Mouse (Mus musculus) heart, embryonic 14.5 days (tissue): ENCODE results near the gene Dnajc30. TPM values are rescaled to one million over a fixed set of nuclear protein-coding genes. Genes with fewer than 3 reads are reported as not detected.

Source experiments
- ATAC-seq: fragments of 200-750 bp; cut with Nextera tagmentation; 2 replicates; pipeline ENCODE4 v1.8.0; 2017; ENCODE audit warnings: low read depth, moderate TSS enrichment; ENCODE audit not compliant: insufficient number of reproducible peaks, insufficient read depth, low FRiP score
- H3K27ac ChIP-seq, 2 experiments: fragments of 200-500 bp in 1 of 2; fragments of 300-500 bp in 1 of 2; sonication (generic) in 1 of 2; replicated peaks in 1 of 2; 2 replicates each; pipeline ENCODE4 v1.5.1; 2012 to 2014; ENCODE audit warnings: low read depth in 2 of 2, low read length in 2 of 2, control low read depth in 1 of 2, mild to moderate bottlenecking in 1 of 2, mixed read lengths in 1 of 2; ENCODE audit not compliant: control insufficient read depth in 1 of 2, insufficient read depth in 1 of 2
- H3K27me3 ChIP-seq: fragments of 300-500 bp; sonication (generic); 2 replicates; pipeline ENCODE4 v1.6.1; 2014; ENCODE audit warnings: mild to moderate bottlenecking, low read length, control low read depth; ENCODE audit not compliant: control insufficient read depth, insufficient read depth
- H3K36me3 ChIP-seq: fragments of 300-500 bp; sonication (generic); 2 replicates; pipeline ENCODE4 v1.6.1; 2014; ENCODE audit warnings: mild to moderate bottlenecking, control low read depth, low read length, mixed read lengths; ENCODE audit not compliant: control insufficient read depth, insufficient read depth
- H3K4me1 ChIP-seq, 2 experiments: fragments of 200-500 bp in 1 of 2; fragments of 300-500 bp in 1 of 2; sonication (generic) in 1 of 2; 2 replicates each; pipeline ENCODE4 v1.6.1; 2012 to 2014; ENCODE audit warnings: low read length in 2 of 2, control low read depth in 1 of 2, mixed read lengths in 1 of 2; ENCODE audit not compliant: control insufficient read depth in 2 of 2, insufficient read depth in 2 of 2
- H3K4me2 ChIP-seq: fragments of 300-500 bp; sonication (generic); 2 replicates; pipeline ENCODE4 v1.6.1; 2014; ENCODE audit warnings: mild to moderate bottlenecking, low read length
- H3K4me3 ChIP-seq, 2 experiments: fragments of 200-500 bp in 1 of 2; fragments of 300-500 bp in 1 of 2; sonication (generic) in 1 of 2; 2 replicates each; pipeline ENCODE4 v1.5.1; 2012 to 2014; ENCODE audit warnings: low read length in 2 of 2, mild to moderate bottlenecking in 2 of 2, control low read depth in 1 of 2, low read depth in 1 of 2, moderate library complexity in 1 of 2; ENCODE audit not compliant: control insufficient read depth in 1 of 2, insufficient read depth in 1 of 2
- H3K9ac ChIP-seq: fragments of 300-500 bp; sonication (generic); 2 replicates; pipeline ENCODE4 v1.6.1; 2014; ENCODE audit warnings: mild to moderate bottlenecking, low read length
- H3K9me3 ChIP-seq: fragments of 300-500 bp; sonication (generic); 2 replicates; pipeline ENCODE4 v1.6.1; 2016; ENCODE audit warnings: low read length, control low read depth; ENCODE audit not compliant: control insufficient read depth
- WGBS: fragments of 180-500 bp; shearing (Covaris S2); extraction: QIAGEN DNeasy Blood & Tissue Kit; methylation state at CpG from one replicate; pipeline ENCODE4 v1.1.7; 2014; 5-methylcytosine and 5-hydroxymethylcytosine counted together
- polyA plus RNA-seq: library from polyadenylated mRNA; unstranded; fragments of >200 nt; fragmentation: Nextera tagmentation; extraction: Ambion mirVana; gene quantifications from 2 replicates; pipeline ENCODE4 v1.2.1, GENCODE M21; 2014

Gene Dnajc30
- polyA plus RNA-seq, 1 experiment from 2014 or later, result 31.1 TPM

DNA sequence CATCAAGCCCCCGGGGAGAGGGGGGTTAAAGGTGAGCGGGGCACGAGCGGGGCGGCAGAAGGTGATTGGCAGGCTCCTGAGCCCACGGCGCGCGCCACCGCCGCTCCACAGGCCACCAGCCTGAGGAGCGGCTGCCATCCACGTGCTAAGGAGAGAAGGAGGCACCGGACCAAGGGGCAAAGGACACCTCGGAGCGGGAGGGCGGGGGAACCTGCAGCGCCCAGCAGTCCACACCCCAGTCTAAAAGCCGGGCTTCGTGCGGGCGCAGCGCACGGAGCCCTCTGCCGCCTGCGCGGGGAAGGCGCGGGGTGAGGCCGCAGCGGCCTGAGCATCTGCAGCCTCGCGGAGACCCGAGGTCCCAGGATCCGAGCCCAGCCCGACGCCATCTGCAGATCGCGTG, 25.7 kb downstream of the Dnajc30 start, which contains the start of gene Mlxipl:
Gene Mlxipl, plus strand, starts transcription at position 238 of the 400 bp plus-strand sequence.
- no peaks in the 10 kb centered on the region for H3K36me3 ChIP-seq
- no peaks in the 10 kb centered on the region for H3K9me3 ChIP-seq
- no peak for ATAC-seq
- 0 out of 4 replicates have a peak, but pooled peaks cover 0 to 2% of the 10 kb centered on the region in 2 experiments for H3K4me1 ChIP-seq
- H3K27me3 ChIP-seq, result peaks cover 71% of the 10 kb centered on the region
- H3K27ac ChIP-seq, result no peak within 1 kb of the TSS
- 4% methylated on average over 39 of the region's 39 CpGs for WGBS
- H3K4me2 ChIP-seq, result peak within 1 kb of the TSS; percentile 45
- peak within 1 kb of the TSS; percentile 41; the same call in 1 of the 2 replicates for H3K9ac ChIP-seq
- peak within 1 kb of the TSS in 1 of 2 experiments; percentile 26; a peak in 2 of 4 replicates for H3K4me3 ChIP-seq

DNA sequence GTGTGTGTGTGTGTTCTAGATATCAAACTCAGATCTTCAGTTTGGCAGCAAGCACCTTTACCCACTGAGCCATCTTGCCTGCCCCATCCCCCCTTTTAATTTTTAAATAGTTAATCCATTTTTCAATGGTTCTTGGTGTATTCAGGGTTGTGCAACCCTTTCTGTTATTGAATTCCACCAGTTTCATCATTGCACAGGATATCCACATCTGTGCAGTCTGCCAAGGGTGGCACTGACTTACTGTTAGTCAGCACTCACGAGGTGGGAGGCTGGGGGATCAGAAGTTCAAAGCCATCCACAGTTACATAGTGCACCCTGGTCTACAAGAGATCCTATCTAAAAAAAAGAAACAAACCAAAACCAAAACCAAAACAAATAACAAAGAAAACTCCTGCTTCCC, 37.0 kb downstream of the Dnajc30 start:
- WGBS, result 59% methylated on average over 1 of the region's 1 CpGs
- H3K27me3 ChIP-seq, result peaks cover 22% of the 10 kb centered on the region

DNA sequence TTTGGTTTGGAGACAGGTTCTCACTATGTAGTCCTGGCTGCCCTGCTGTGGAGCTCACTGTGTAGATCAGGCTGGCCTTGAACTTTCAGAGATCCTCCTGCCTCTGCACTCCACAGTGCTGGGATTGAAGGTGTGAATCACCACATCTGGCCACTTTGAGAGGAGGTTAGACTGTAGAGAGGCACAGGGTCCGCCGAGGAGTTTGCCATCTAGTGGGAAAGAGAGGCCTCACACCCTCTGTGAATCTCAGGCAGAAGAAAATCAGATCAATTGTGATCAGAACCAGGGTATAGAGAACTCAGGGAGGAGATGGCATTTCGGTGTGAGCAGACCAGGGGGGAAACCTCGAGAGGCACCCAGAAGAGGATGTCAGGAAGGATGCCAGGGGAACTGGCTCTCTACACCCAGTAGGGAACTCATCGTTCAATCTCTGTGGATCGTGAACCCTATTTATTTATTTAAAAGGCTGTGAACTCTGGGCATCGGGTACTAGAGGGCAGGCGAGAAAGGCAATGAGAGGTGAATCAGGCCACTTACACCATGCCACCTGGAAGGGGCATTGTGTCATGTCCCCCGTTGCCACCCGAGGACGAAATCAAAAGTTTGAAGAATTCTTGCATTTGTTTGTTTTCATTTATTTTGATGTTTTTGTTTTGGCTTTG, 40.1 kb downstream of the Dnajc30 start:
- peaks cover 50% of the 10 kb centered on the region for H3K27me3 ChIP-seq
- ATAC-seq, result no peak

More for the DNA sequence above, 37.0 kb downstream of the Dnajc30 start:
- Histone ChIP-seq H3K4me3 (no peak overlapping the region), H3K36me3 (no peaks in the 10 kb centered on the region), H3K27ac (no peak overlapping the region), H3K4me2 (no peak overlapping the region), H3K9ac (no peak overlapping the region), H3K9me3 (no peaks in the 10 kb centered on the region), H3K4me1 (no peaks in the 10 kb centered on the region)
- no peak for ATAC-seq

GRCm38 (mm10) chr5:135106758-135107256, 42.8 kb downstream of the Dnajc30 start:
- no peak overlapping the region for H3K27ac ChIP-seq

More for the DNA sequence above, 40.1 kb downstream of the Dnajc30 start:
- Histone ChIP-seq H3K9me3 (no peaks in the 10 kb centered on the region), H3K4me2 (no peak overlapping the region), H3K9ac (no peak overlapping the region), H3K4me1 (peaks cover 8 to 10% of the 10 kb centered on the region in 2 experiments; a peak in 3 of 4 replicates), H3K27ac (no peak overlapping the region), H3K36me3 (no peaks in the 10 kb centered on the region), H3K4me3 (no peak overlapping the region)
- 55% methylated on average over 11 of the region's 11 CpGs for WGBS

GRCm38 (mm10) chr5:135107521-135108501, 43.8 kb downstream of the Dnajc30 start:
- H3K27me3 ChIP-seq, result peaks cover 61% of the 10 kb centered on the region
- no peak overlapping the region for H3K27ac ChIP-seq
- peak overlapping the region; percentile 97 for H3K4me2 ChIP-seq
- H3K9me3 ChIP-seq, result no peaks in the 10 kb centered on the region
- H3K9ac ChIP-seq, result 0 out of 2 replicates have a peak overlapping the region, but pooled peaks have one; percentile 45
- ATAC-seq, result peak; percentile 25; the same call in 1 of the 2 replicates
- no peaks in the 10 kb centered on the region for H3K36me3 ChIP-seq
- H3K4me1 ChIP-seq, result peaks cover 8 to 10% of the 10 kb centered on the region in 2 experiments; a peak in 3 of 4 replicates
- H3K4me3 ChIP-seq, result peak overlapping the region; percentile 53 to 54
- WGBS, result 14% methylated on average over 40 of the region's 40 CpGs

More at GRCm38 (mm10) chr5:135106758-135107256, 42.8 kb downstream of the Dnajc30 start:
- Histone ChIP-seq H3K36me3 (no peaks in the 10 kb centered on the region), H3K4me2 (peak overlapping the region; percentile 97), H3K9me3 (no peaks in the 10 kb centered on the region), H3K9ac (peak overlapping the region; percentile 72), H3K4me3 (peak overlapping the region; percentile 53 to 54), H3K4me1 (peaks cover 8 to 10% of the 10 kb centered on the region in 2 experiments; a peak in 3 of 4 replicates), H3K27me3 (peaks cover 61% of the 10 kb centered on the region)
- 0 out of 2 replicates have a peak, but pooled peaks have one; percentile 37 for ATAC-seq
- under 1% methylated on average over 48 of the region's 48 CpGs for WGBS

GRCm38 (mm10) chr5:135109017-135109416, 45.0 kb downstream of the Dnajc30 start:
- peaks cover 55% of the 10 kb centered on the region for H3K27me3 ChIP-seq
- ATAC-seq, result no peak

DNA sequence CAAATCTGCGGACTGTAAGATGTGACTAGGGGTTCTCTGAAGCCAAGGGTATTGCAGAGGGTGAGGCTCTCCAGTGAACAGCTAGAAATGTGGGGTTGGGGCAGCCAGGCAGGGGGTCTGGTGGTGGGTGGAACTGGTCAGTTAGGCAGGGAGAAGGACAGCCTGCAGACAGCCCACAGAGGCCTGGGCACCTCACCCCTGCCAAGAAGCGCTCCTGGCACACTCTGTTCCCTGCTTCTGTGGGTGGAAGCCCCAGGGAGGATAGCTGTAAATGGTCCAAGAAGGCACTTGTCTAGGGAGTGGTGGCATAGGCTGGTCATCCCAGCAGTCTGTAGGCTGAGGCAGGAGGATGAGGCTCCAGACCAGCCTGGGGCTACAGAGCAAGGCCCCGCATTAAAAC, 45.4 kb downstream of the Dnajc30 start:
- H3K4me3 ChIP-seq, result no peak overlapping the region
- H3K4me1 ChIP-seq, result peaks cover 8 to 10% of the 10 kb centered on the region in 2 experiments; a peak in 3 of 4 replicates
- H3K27me3 ChIP-seq, result peaks cover 54% of the 10 kb centered on the region
- H3K4me2 ChIP-seq, result no peak overlapping the region
- no peak for ATAC-seq
- H3K9me3 ChIP-seq, result no peaks in the 10 kb centered on the region
- 83% methylated on average over 3 of the region's 3 CpGs for WGBS
- H3K9ac ChIP-seq, result no peak overlapping the region
- H3K27ac ChIP-seq, result no peak overlapping the region
- no peaks in the 10 kb centered on the region for H3K36me3 ChIP-seq

More at GRCm38 (mm10) chr5:135109017-135109416, 45.0 kb downstream of the Dnajc30 start:
- no peak overlapping the region for H3K4me3 ChIP-seq
- 69% methylated on average over 6 of the region's 6 CpGs for WGBS
- H3K9me3 ChIP-seq, result no peaks in the 10 kb centered on the region
- peaks cover 8 to 10% of the 10 kb centered on the region in 2 experiments; a peak in 3 of 4 replicates for H3K4me1 ChIP-seq
- H3K27ac ChIP-seq, result no peak overlapping the region
- H3K4me2 ChIP-seq, result no peak overlapping the region
- H3K36me3 ChIP-seq, result no peaks in the 10 kb centered on the region
- H3K9ac ChIP-seq, result no peak overlapping the region
